Mouse (Mus musculus) liver, adult 2 months (tissue): ENCODE data around the gene Agbl1.

Experiments used
- CTCF ChIP-seq: fragments of 200-500 bp; IDR thresholded peaks from 2 replicates; pipeline ENCODE4 v1.5.1; 2011; ENCODE audit warnings: low read depth, low read length, control low read depth
- POLR2A ChIP-seq: fragments of 200-500 bp; IDR thresholded peaks from 2 replicates; pipeline ENCODE4 v1.6.1; 2011; ENCODE audit warnings: low read length, control low read depth; ENCODE audit not compliant: insufficient read depth; ENCODE audit errors: extremely low read depth

- TF ChIP-seq CTCF (no peak), POLR2A (no peak)
These were observed 331.0 kb downstream of the Agbl1 start for GRCm38 (mm10) chr7:76560564-76561258.
